Mouse (Mus musculus): ENCODE results near the gene Tmed9.

DNA sequence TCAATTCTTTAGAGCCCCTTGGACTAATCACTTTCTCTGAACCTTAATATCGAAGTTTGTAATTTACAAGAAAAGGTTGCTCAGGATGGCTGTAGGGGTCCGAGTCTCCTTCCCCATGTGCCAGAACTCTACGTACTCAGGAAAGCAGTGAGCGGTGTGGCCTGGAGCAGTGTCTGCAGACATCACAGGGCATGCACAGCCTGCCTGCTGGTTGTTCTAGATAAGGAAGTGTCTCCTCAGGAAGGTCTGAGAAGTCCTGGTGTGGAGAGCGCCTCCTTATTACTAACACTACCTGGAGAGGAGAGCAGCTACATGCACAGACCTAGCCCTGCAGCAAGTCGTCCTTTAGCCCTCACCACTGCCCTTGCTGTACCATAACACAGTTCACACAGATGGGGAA, 28.7 kb upstream of the Tmed9 start:
- TF ChIP-seq POLR2A (IDR thresholded peaks at IDR 0.05; ENCODE audit: insufficient read depth, low read depth, low read length): no peak
- no peak for TF ChIP-seq EP300 (IDR thresholded peaks at IDR 0.05; ENCODE audit: insufficient read depth, low read depth, low read length)
